Comparison of ENCODE assay signal across 34 mouse cellular contexts in the genomic region with DNA sequence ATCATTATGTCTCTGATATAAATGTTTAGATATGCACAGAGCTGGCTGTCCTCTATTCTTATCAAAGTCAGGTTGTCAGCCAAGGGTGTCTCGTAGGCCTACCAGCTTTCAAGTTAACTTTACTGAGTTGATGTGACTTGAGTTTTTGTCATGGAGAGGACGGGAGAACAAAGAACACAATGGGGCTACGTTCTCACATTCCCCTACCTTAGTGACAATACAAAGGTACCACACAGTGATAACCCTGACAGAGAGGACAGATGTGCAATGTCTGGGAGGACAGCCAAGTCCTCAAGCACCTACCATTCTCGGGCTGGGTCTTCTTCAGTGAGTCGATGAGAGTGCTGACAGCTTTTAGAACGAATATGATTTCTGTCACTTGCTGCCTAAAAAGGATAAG.
"Had no signal": no experiment of that assay in that cellular context is flagged by ENCODE, and none has a peak within 500 bp of the region (broad histone marks: within the 10 kb centered on the region; RNA-seq: fewer than 3 reads in every experiment).

No protein-coding gene starts in this region.

- H3K9me3 ChIP-seq: heart, embryonic 13.5 days; heart, embryonic 15.5 days; hindbrain, embryonic 10.5 days; hindbrain, embryonic 12.5 days; hindbrain, embryonic 13.5 days; hindbrain, embryonic 15.5 days; intestine, embryonic 15.5 days; kidney, embryonic 15.5 days had no signal

- H3K9ac ChIP-seq: heart, embryonic 12.5 days; heart, embryonic 13.5 days; heart, embryonic 15.5 days; hindbrain, embryonic 12.5 days; hindbrain, embryonic 13.5 days; hindbrain, embryonic 14.5 days; hindbrain, embryonic 15.5 days; intestine, embryonic 15.5 days; kidney, embryonic 15.5 days had no signal

- H3K4me3 ChIP-seq: heart, embryonic 12.5 days; heart, embryonic 13.5 days; heart, embryonic 15.5 days; hindbrain, embryonic 10.5 days; hindbrain, embryonic 12.5 days; hindbrain, embryonic 13.5 days; hindbrain, embryonic 15.5 days; intestine, embryonic 15.5 days; kidney, embryonic 15.5 days; layer of hippocampus, adult 2 months; left cerebral cortex, adult 2 months had no signal

- H3K4me1 ChIP-seq: heart, embryonic 15.5 days; hindbrain, embryonic 10.5 days; hindbrain, embryonic 12.5 days; hindbrain, embryonic 13.5 days; hindbrain, embryonic 15.5 days; intestine, embryonic 15.5 days had no signal

- H3K4me2 ChIP-seq: heart, embryonic 11.5 days; heart, embryonic 12.5 days; heart, embryonic 13.5 days; heart, embryonic 15.5 days; hindbrain, embryonic 12.5 days; hindbrain, embryonic 13.5 days; hindbrain, embryonic 14.5 days; hindbrain, embryonic 15.5 days; intestine, embryonic 15.5 days; kidney, embryonic 15.5 days had no signal

- ATAC-seq: hindbrain, embryonic 16.5 days; hindbrain, postnatal 0 days; inflammation-experienced regulatory T-cells, adult 6 months; intestine, embryonic 15.5 days; intestine, embryonic 16.5 days had no signal

- H3K27me3 ChIP-seq: heart, embryonic 12.5 days; heart, embryonic 13.5 days; heart, embryonic 15.5 days; hindbrain, embryonic 12.5 days; hindbrain, embryonic 13.5 days; hindbrain, embryonic 15.5 days; intestine, embryonic 15.5 days; kidney, embryonic 15.5 days had no signal

- DNase-seq: heart, postnatal 10 days; heart, postnatal 14 days; heart, postnatal 36 days; heart, postnatal 4 days; kidney, adult 11 months; kidney, adult 18-20 months; kidney, adult 2 months; kidney, adult 8-10 months; kidney, adult 9 months; kidney, postnatal 10 days; kidney, postnatal 14 days; kidney, postnatal 25 days; kidney, postnatal 36 days; kidney, postnatal 4 days; layer of hippocampus, adult 9-11 months; layer of hippocampus, postnatal 36 days had no signal

- H3K27ac ChIP-seq: heart, embryonic 13.5 days; heart, embryonic 15.5 days; hindbrain, embryonic 10.5 days; hindbrain, embryonic 12.5 days; hindbrain, embryonic 13.5 days; hindbrain, embryonic 14.5 days; hindbrain, embryonic 15.5 days; hindbrain, postnatal 0 days; intestine, embryonic 15.5 days; kidney, embryonic 15.5 days; kidney, postnatal 0 days; layer of hippocampus, adult 2 months; left cerebral cortex, adult 2 months had no signal
